Mouse (Mus musculus) myocyte (in vitro differentiated cells): ENCODE measurements around the gene Rabggtb.

ENCODE experiments used
- CEBPB ChIP-seq: IDR thresholded peaks from 2 replicates; pipeline ENCODE4 v1.6.1; 2011; ENCODE audit warnings: mild to moderate bottlenecking, moderate library complexity; ENCODE audit not compliant: poor library complexity, insufficient read depth, severe bottlenecking
- E2F4 ChIP-seq: IDR thresholded peaks from one replicate; pipeline ENCODE4 v1.6.1; 2011; ENCODE audit warnings: mild to moderate bottlenecking, control low read depth, moderate library complexity; ENCODE audit not compliant: insufficient read depth
- MAX ChIP-seq: IDR thresholded peaks from one replicate; pipeline ENCODE4 v1.6.1; 2011; ENCODE audit warnings: low read depth, mild to moderate bottlenecking, control low read depth
- MYOD1 ChIP-seq, 3 experiments: IDR thresholded peaks; one replicate each; pipeline ENCODE4 v1.6.1; 2011; ENCODE audit warnings: control low read depth in 2 of 3, low read depth in 2 of 3, mild to moderate bottlenecking in 2 of 3, moderate library complexity in 1 of 3; ENCODE audit not compliant: insufficient read length in 2 of 3, control insufficient read depth in 1 of 3
- MYOG ChIP-seq, 3 experiments: IDR thresholded peaks; one replicate each; pipeline ENCODE4 v1.6.1; 2011; ENCODE audit warnings: control low read depth in 2 of 3, low read depth in 2 of 3, mild to moderate bottlenecking in 2 of 3; ENCODE audit not compliant: insufficient read length in 2 of 3, control insufficient read depth in 1 of 3, insufficient read depth in 1 of 3
- POLR2A ChIP-seq: IDR thresholded peaks from one replicate; pipeline ENCODE4 v1.6.1; 2011; ENCODE audit warnings: low read depth, mild to moderate bottlenecking, control low read depth, moderate library complexity; ENCODE audit not compliant: insufficient read length
- POLR2AphosphoS2 ChIP-seq: IDR thresholded peaks from one replicate; pipeline ENCODE4 v1.6.1; 2011; ENCODE audit warnings: low read depth, control low read depth; ENCODE audit not compliant: insufficient read length
- REST ChIP-seq: IDR thresholded peaks from one replicate; pipeline ENCODE4 v1.6.1; 2011; ENCODE audit warnings: mild to moderate bottlenecking, control low read depth, moderate library complexity; ENCODE audit not compliant: insufficient read depth, insufficient read length
- TCF12 ChIP-seq: IDR thresholded peaks from one replicate; pipeline ENCODE4 v1.6.1; 2011; ENCODE audit warnings: mild to moderate bottlenecking, control low read depth; ENCODE audit not compliant: poor library complexity, insufficient read depth, severe bottlenecking
- TCF3 ChIP-seq: IDR thresholded peaks from one replicate; pipeline ENCODE4 v1.6.1; 2011; ENCODE audit warnings: low read depth, control low read depth; ENCODE audit not compliant: insufficient read length
- USF1 ChIP-seq: IDR thresholded peaks from one replicate; pipeline ENCODE4 v1.6.1; 2011; ENCODE audit warnings: low read depth, mild to moderate bottlenecking, control low read depth, moderate library complexity

DNA sequence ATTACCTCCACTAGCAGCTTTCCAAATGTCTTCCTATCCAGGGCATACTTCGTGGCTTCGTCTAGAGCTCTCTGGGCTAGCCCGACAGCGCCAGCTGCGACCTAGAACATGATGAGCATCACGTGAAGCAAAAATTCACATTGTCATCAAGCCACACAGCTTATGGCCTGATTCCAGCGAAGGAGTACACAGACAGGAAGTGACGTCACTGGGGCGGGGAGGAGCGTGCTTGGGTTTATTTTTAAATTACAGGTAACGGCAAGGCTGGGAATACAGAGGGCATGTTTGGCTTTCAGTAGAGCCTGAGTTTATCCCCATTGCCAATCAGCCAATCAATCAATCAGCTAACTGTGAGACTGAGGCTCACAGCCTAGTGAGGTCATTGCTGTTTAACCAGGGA lies 16.7 kb upstream of the Rabggtb start:
- TF ChIP-seq TCF3 (no peak), CEBPB (no peak), E2F4 (no peak), TCF12 (no peak), POLR2A (no peak), MYOG (IDR thresholded peaks at IDR 0.05; ENCODE audit: control insufficient read depth in 1 of 3, insufficient read depth in 1 of 3, insufficient read length in 2 of 3, low read depth in 2 of 3) (no peak), USF1 (no peak), POLR2AphosphoS2 (no peak), REST (no peak), MAX (no peak), MYOD1 (IDR thresholded peaks at IDR 0.05; ENCODE audit: control insufficient read depth in 1 of 3, insufficient read length in 2 of 3, low read depth in 2 of 3) (no peak)
